Mouse (Mus musculus) kidney, adult 8-10 months (tissue): ENCODE results near the gene Oas1g.
"Not testable (repeated sequence)": the region's sequence is repeated elsewhere in the genome, so short reads cannot be mapped to it uniquely, and the experiment has no call there.

Experiments used
- DNase-seq, 2 experiments: peaks; one replicate each; pipeline ENCODE4 v3.0.0; 2022

Oas1g gene

DNA sequence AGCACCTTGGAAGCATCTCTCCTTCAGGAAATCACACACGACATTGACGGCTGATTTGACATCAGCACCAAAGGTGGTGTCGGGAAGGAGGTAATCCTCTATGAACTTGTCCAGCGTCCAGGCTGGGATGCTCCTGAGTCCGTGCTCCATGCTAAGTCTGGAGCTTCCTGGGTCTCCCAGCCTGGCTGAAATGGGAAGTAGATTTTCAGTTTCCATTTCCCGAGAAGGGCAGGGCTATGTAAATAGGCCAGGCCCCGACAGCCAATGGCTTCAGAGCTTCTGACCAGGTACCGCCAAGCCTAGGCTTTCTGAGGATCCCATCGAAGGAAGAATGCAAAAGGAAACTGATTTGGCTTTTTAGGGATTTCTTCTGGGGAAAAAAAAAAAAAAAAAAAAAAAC is at the start of gene Oas1g:
TSS of gene Oas1g (minus strand) at position 201 of the 400 bp plus-strand sequence.
- DNase-seq = not testable (repeated sequence)

GRCm38 (mm10) chr5:120933966-120934365 is 46.6 kb upstream of the Oas1g start:
- DNase-seq = no peak

DNA sequence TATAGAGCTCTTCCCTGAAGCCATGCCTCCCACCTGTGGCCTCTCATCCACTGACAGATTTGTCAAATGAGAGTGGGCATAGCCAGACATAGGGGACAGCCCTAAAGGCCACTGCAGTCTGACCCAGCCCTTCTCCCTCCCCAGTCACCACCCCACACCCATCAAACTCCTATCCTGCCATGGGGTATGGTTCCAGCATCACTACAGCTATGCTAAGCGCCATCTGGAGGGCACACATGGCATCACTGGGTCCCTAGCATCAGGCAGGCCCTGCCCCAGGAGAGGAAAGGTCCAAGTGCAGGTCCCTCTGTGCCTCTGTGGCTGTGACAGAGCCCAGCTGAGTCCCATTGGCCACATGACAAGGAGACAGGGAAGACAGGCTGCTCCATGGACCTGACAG is 39.6 kb upstream of the Oas1g start:
- no peak for DNase-seq

- DNase-seq = not testable (repeated sequence)
Measured at GRCm38 (mm10) chr5:120926311-120926710, 38.9 kb upstream of the Oas1g start.

- not testable (repeated sequence) for DNase-seq
Measured at GRCm38 (mm10) chr5:120924520-120924919, 37.1 kb upstream of the Oas1g start.

DNA sequence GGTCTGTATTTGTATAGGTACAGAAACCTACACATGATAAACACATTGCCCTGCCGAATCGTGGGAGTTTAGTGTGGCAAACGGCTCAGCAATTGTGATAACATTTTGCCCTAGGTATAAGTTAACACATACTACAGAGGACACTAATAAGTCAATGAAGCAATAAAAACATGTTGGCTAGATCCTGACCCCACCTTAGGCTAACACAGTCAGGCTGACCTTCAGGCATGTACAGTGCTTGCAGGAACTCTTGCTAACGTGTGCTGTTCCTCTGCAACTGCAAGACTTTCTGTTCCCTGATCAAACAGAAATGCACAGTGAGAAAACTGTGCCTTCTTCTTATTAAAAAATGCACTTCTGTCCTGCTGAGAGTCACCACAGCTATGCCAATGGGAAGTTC is 36.6 kb upstream of the Oas1g start:
- DNase-seq = no peak

DNA sequence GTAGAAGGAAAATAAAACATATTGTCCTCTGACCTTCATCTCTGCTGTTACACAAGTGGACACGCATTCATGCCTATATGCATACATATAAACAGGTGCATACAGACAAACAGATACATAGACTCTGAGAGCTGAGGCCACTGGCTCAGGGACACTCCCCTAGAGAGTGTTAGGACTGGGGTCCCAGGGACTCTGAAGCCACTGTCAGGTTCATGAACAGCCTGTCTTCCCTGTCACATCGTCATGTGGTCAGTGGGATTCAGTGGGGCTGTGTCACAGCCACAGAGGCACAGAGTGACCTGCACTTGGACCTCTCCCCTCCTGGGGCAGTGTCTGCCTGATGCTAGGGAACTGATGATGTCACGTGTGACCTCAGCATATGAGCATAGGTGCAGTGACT is 32.9 kb upstream of the Oas1g start:
- no peak for DNase-seq

DNA sequence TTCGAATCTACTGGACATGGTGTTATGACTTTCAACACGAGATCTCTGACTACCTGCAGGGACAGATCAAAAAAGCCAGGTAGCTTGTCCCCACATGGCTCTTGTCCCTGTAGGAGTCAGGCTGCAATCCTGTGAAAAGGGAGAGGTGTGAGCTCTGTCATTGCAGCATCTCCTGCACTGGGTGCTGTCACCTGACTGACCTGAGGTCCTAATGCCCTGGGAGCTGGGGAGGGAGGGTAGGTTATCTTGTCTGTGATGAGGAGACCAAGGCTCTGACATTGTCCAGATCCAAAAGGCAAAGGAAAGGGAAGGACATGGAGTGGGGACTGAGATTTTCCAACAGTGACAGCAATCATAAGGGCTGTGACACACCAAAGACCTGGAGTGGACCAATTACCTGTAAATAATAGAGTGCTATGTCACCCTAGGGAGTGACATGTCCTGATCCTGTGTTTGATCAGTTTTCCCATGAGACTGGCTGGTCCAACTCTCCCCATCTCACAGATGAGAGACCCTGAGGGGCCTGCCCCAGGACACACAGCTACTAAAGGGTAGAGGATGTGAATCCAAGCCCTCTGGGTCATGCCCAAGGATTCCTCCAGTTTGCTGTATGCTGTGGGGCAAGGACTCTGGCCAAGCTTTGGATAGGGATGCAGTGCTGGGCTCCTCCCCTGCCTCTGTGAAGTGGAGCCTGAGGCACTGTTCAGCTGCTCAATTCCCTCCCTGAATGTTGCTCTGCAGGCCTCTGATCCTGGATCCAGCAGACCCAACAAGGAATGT is 31.9 kb upstream of the Oas1g start:
- not testable (repeated sequence) for DNase-seq

DNA sequence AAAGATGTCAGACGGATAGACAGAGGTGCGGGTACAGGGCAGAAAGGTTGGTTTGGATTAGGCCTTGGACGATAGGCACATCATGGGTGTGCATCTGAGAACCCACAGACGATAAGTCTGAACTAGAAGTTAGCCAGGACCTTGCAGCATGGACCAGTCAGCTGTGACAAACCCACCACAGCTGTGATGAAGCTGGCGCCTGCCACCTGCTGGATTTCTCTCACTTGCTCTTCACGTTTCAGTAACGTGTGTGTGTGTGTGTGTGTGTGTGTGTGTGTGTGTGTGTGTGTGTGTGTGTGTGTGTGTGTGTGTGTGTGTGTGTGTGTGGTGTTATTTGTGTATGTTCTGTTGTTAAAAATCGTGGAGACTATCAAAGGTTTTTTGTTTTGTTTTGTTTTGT is 26.8 kb upstream of the Oas1g start, which contains the start of gene Oas1d:
TSS of gene Oas1d (plus strand) at position 333 of the 400 bp plus-strand sequence.
- not testable (repeated sequence) for DNase-seq

DNA sequence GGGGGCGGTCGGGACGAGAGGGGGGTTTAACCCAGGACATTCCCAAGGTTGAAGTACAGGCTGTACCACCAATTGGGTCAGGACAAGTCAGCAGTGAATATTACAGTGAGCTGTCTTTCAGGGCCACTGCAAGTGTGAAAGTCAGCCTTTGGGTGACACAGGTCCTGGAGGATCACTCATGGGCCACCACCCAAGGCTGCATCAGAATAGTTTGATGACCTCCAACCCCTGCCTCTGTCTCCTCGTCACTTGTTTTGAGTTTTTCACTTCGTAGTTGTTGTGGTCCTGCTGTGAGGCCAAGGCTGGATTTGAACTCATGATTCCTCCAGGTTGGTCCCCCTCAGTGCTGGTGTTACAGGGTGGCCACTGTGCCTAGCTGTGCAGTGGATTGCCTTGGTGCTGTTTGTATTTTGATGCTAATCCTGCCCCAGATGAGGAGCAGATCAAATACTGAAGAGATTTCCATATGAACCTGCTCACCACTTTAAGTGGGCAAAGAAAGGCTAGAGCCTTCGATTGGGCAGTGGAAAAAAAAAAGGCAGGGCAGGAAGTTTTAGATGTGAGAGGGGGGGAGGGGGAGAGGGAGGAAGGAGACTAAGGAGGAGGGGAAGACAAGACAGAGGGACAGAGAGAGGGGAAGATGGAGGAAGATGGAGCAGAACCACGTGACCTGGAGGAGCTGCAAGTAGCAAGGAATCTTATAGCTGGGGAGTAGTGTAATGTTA is 20.9 kb upstream of the Oas1g start:
- DNase-seq = no peak

- not testable (repeated sequence) for DNase-seq
Measured at GRCm38 (mm10) chr5:120906791-120907733, 19.6 kb upstream of the Oas1g start, which contains the start of gene Oas1a. Gene Oas1a (minus strand): TSS chr5:120907521.

GRCm38 (mm10) chr5:120902056-120902455 is 14.6 kb upstream of the Oas1g start:
- no peak for DNase-seq

- DNase-seq = no peak
Measured at GRCm38 (mm10) chr5:120900666-120901065, 13.3 kb upstream of the Oas1g start.

GRCm38 (mm10) chr5:120898726-120899125 is 11.3 kb upstream of the Oas1g start:
- no peak for DNase-seq

DNA sequence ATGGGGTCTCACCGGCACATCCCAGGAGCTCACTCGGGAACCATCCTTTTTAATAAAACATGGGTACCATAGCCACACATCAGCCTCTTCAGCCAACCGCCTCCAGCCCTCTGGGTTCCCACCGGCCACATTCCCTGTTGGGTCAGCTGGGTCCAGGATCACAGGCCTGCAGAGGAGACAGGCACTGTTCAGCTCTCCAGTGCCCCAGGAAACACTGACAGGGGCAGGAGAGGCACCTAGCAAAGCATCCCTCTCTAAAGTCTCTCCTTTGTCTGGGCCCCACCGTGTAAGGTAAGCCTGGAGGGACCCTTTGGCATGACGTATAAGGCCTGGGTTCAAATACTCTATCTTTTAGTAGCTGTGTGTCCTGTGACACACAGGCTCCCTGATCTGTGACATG is 10.9 kb upstream of the Oas1g start:
- no peak for DNase-seq

- DNase-seq = no peak
Measured at GRCm38 (mm10) chr5:120895231-120895900, 8.0 kb upstream of the Oas1g start.

DNA sequence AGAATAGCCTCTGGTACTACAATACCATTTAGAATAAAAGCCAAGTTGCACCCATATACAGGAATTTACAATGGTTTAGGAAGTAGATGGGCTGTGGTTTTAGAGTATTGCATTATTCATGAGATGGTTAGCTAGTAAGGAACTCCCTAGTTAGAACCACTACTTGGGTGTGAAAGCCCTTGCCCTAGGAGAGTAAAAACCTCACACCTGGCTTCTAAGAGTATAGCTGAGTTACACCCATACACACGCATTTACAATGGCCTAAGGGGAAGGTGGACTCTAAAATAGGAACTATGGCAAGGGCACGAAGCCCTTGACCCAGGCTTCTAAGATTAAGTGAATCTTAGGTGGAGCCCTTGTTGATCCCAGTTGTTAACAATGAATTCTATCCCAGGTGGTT is 7.3 kb upstream of the Oas1g start:
- DNase-seq = not testable (repeated sequence)

- DNase-seq = not testable (repeated sequence)
Measured at GRCm38 (mm10) chr5:120893866-120894265, 6.5 kb upstream of the Oas1g start.

DNA sequence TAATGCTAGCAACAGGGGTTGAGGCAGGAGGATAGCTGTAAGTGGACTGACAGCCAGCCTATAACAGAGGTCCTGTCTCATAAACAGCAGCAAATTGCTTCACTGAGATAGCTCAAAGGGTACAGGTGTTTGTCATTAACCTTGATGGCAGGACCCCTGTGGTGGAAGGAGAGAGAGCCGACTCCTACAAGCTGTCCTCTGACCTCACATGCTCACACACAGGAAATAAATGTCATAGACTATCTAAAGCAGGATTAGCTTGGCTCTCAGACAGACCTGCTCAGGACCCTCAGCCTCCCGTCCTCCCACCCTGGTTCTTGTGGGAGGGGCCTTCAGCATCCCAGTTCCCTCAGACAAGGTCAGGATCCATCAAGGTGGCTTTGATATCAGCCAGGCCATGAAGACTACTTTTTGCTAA is 4.8 kb upstream of the Oas1g start:
- no peak for DNase-seq

- peak; percentile 22 to 26 for DNase-seq
Measured at GRCm38 (mm10) chr5:120891566-120892242, 4.3 kb upstream of the Oas1g start.

- no peak for DNase-seq
Measured at GRCm38 (mm10) chr5:120890991-120891390, 3.6 kb upstream of the Oas1g start.

DNA sequence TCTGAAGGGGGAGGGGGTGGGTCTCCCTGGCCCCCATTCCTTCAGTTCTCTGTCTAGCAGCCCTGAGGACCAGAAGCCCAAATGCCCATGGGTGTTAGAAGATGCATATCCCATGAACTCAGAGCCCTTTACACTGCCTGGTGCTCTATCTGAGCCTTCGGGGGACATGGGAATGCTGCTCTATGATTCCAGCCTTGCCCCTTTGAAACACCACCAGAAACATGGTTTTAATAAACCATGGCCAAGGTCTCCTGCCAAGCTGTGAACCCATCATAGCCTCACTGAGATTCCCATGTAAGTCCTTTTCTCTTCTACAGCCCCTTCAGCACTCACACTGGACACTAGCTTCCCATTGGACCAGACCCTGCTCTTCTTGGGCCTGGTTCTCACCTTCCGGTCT is 2.6 kb upstream of the Oas1g start:
- no peak for DNase-seq
